ENCODE assay signal across 2 mouse cellular contexts in the genomic region with DNA sequence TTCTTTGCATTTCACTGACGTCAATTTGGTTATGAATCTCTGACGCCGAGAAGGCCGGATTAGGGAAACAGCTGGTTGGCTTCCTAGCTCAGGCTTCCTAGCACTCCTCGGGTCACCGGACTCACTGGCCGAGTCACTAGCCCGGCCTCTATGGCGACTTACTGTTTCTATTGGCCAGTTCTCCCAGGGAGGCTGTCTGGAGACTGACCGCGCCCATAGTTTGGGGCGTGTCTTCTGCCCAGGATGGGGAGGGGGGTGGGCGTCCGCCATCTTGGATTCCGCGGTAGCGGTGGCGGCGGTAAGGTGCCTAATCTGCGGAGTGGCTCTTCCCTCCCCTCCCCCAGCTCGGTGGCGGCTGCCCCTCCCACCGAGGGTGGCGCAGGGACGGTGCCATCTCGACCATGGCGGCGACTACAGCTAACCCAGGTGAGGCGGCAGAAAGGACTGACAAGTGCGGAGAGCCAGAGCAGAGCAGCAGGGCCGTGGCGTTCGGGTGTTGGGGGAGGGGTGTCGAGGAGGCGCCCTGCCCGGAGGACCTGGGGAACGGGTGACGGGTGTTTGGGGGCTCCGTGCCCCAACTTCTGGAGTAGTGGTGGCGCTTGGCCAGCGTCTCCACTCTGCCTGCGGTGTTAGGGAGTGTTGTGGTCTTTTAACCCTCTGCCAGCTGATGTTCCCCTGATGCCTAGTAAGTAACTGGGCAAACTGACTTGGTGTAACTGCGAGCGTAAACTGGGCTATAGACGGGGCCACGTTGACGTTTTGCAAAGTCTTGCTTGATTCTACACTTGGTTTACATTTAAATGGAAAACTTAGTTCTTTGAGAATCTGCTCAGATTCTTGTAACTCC.
TF ChIP-seq lines count a peak whose summit lies in the region.

A gene (plus strand): TSS at position 253 of the 847 bp plus-strand sequence.

TF ChIP-seq in C2C12, 6 proteins besides CTCF, POLR2A, EP300 and RAD21 (continued from another document):
- TF ChIP-seq USF1 (IDR thresholded peaks at IDR 0.05; ENCODE audit: low read depth) = peak; percentile 23
TF ChIP-seq in C2C12: peak in this region for 2.

TF ChIP-seq in myocyte, 11 proteins besides CTCF, POLR2A, EP300 and RAD21 (continued from another document):
- TF ChIP-seq MYOD1 (IDR thresholded peaks at IDR 0.05; ENCODE audit: control insufficient read depth in 1 of 3, insufficient read length in 2 of 3, low read depth in 2 of 3) (peak in 2 of 3 experiments; percentile 33 to 35), POLR2AphosphoS2 (IDR thresholded peaks at IDR 0.05; ENCODE audit: insufficient read length, low read depth) (peak; percentile 93), SRF (IDR thresholded peaks at IDR 0.05; ENCODE audit: control insufficient read depth, insufficient read length, low read depth) (peak; percentile 18), MAX (IDR thresholded peaks at IDR 0.05; ENCODE audit: low read depth) (no peak)
